Mouse (Mus musculus) intestine, postnatal 0 days (tissue): ENCODE measurements at regions not wholly inside any gene's neighbourhood (a gene's known extent, or its start where the extent isn't known, plus 50 kb on each side); places are given as distances from the start of the nearest gene placed in this dataset.

Source experiments
- ATAC-seq: fragments of 200-750 bp; cut with Nextera tagmentation; 2 replicates; pipeline ENCODE4 v1.8.0; 2017; ENCODE audit warnings: mild to moderate bottlenecking, moderate TSS enrichment, moderate library complexity
- H3K27ac ChIP-seq: fragments of 300-500 bp; sonication (generic); 2 replicates; pipeline ENCODE4 v1.5.1; 2014; ENCODE audit warnings: mild to moderate bottlenecking, low read depth, low read length, moderate library complexity
- H3K27me3 ChIP-seq: fragments of 300-500 bp; sonication (generic); replicated peaks from 2 replicates; pipeline ENCODE4 v1.6.1; 2014; ENCODE audit warnings: low read length, mixed read lengths; ENCODE audit not compliant: control insufficient read depth, insufficient read depth
- H3K36me3 ChIP-seq: fragments of 300-500 bp; sonication (generic); 2 replicates; pipeline ENCODE4 v1.6.1; 2014; ENCODE audit warnings: mild to moderate bottlenecking, moderate library complexity; ENCODE audit not compliant: control insufficient read depth, insufficient read depth
- H3K4me1 ChIP-seq: fragments of 300-500 bp; sonication (generic); replicated peaks from 2 replicates; pipeline ENCODE4 v1.6.1; 2014; ENCODE audit warnings: antibody characterized with exemption, low read length, mixed read lengths; ENCODE audit not compliant: control insufficient read depth, insufficient read depth
- H3K4me2 ChIP-seq: fragments of 300-500 bp; sonication (generic); replicated peaks from 2 replicates; pipeline ENCODE4 v1.6.1; 2014; ENCODE audit warnings: low read depth, mild to moderate bottlenecking, moderate library complexity
- H3K4me3 ChIP-seq: fragments of 300-500 bp; sonication (generic); 2 replicates; pipeline ENCODE4 v1.5.1; 2014; ENCODE audit warnings: low read depth, low read length
- H3K9ac ChIP-seq: fragments of 300-500 bp; sonication (generic); 2 replicates; pipeline ENCODE4 v1.6.1; 2014; ENCODE audit warnings: mild to moderate bottlenecking, low read depth, low read length
- H3K9me3 ChIP-seq: fragments of 300-500 bp; sonication (generic); 2 replicates; pipeline ENCODE4 v1.6.1; 2016; ENCODE audit warnings: mixed run types; ENCODE audit not compliant: control insufficient read depth
- CTCF ChIP-seq: sonication (generic); IDR thresholded peaks from 2 replicates; pipeline ENCODE4 v1.5.1; 2016; ENCODE audit warnings: low read depth, mild to moderate bottlenecking, control low read depth, antibody characterized with exemption, moderate library complexity
- WGBS: fragments of 180-500 bp; shearing (Covaris S2); extraction: QIAGEN DNeasy Blood & Tissue Kit; methylation state at CpG from one replicate; pipeline ENCODE4 v1.1.7; 2014; 5-methylcytosine and 5-hydroxymethylcytosine counted together

GRCm38 (mm10) chr11:52602061-52602561 lies 162.3 kb upstream of the Fstl4 start:
- TF ChIP-seq CTCF: no peak

GRCm38 (mm10) chr11:52602796-52603195 lies 161.6 kb upstream of the Fstl4 start:
- Histone ChIP-seq H3K4me3 (no peak overlapping the region), H3K36me3 (no peaks in the 10 kb centered on the region), H3K4me1 (no peaks in the 10 kb centered on the region), H3K9ac (no peak overlapping the region), H3K27me3 (no peaks in the 10 kb centered on the region), H3K4me2 (no peak overlapping the region), H3K27ac (no peak overlapping the region), H3K9me3 (no peaks in the 10 kb centered on the region)
- no peak for TF ChIP-seq CTCF
- 69% methylated on average over 5 of the region's 5 CpGs for WGBS
- ATAC-seq: no peak

More at GRCm38 (mm10) chr11:52602061-52602561, 162.3 kb upstream of the Fstl4 start:
- Histone ChIP-seq H3K4me2 (no peak overlapping the region), H3K36me3 (no peaks in the 10 kb centered on the region), H3K9me3 (no peaks in the 10 kb centered on the region), H3K4me1 (no peaks in the 10 kb centered on the region), H3K27ac (no peak overlapping the region), H3K9ac (no peak overlapping the region), H3K4me3 (no peak overlapping the region), H3K27me3 (no peaks in the 10 kb centered on the region)
- no peak for ATAC-seq
- 72% methylated on average over 15 of the region's 15 CpGs for WGBS

- Histone ChIP-seq H3K4me1 (no peaks in the 10 kb centered on the region), H3K9me3 (no peaks in the 10 kb centered on the region; the same call in 1 of the 2 replicates), H3K4me3 (no peak overlapping the region), H3K4me2 (no peak overlapping the region), H3K9ac (no peak overlapping the region), H3K36me3 (no peaks in the 10 kb centered on the region), H3K27me3 (no peaks in the 10 kb centered on the region), H3K27ac (no peak overlapping the region)
- TF ChIP-seq CTCF: no peak
- WGBS: 95% methylated on average over 1 of the region's 1 CpGs
- no peak for ATAC-seq
These were observed 153.7 kb upstream of the Fstl4 start for GRCm38 (mm10) chr11:52610681-52611165.

- H3K4me3 ChIP-seq: no peak overlapping the region
- H3K27ac ChIP-seq: no peak overlapping the region
- H3K9ac ChIP-seq: no peak overlapping the region
- ATAC-seq: no peak
- no peak overlapping the region for H3K4me2 ChIP-seq
- H3K9me3 ChIP-seq: no peaks in the 10 kb centered on the region
- H3K4me1 ChIP-seq: no peaks in the 10 kb centered on the region
- H3K27me3 ChIP-seq: no peaks in the 10 kb centered on the region
- TF ChIP-seq CTCF: no peak
- H3K36me3 ChIP-seq: no peaks in the 10 kb centered on the region
- 57% methylated on average over 4 of the region's 4 CpGs for WGBS
These were observed 148.8 kb upstream of the Fstl4 start for GRCm38 (mm10) chr11:52615622-52616021.

- H3K4me3 ChIP-seq: no peak overlapping the region
- no peak overlapping the region for H3K27ac ChIP-seq
- H3K36me3 ChIP-seq: no peaks in the 10 kb centered on the region
- no peaks in the 10 kb centered on the region for H3K9me3 ChIP-seq
- no peak for TF ChIP-seq CTCF
- ATAC-seq: no peak
- no peaks in the 10 kb centered on the region for H3K27me3 ChIP-seq
- no peaks in the 10 kb centered on the region for H3K4me1 ChIP-seq
- 68% methylated on average over 9 of the region's 9 CpGs for WGBS
- no peak overlapping the region for H3K4me2 ChIP-seq
- H3K9ac ChIP-seq: no peak overlapping the region
These were observed 145.8 kb upstream of the Fstl4 start for GRCm38 (mm10) chr11:52618646-52619045.

GRCm38 (mm10) chr11:52622861-52623260 lies 141.6 kb upstream of the Fstl4 start:
- ATAC-seq: no peak
- TF ChIP-seq CTCF: no peak
- no peaks in the 10 kb centered on the region for H3K36me3 ChIP-seq

GRCm38 (mm10) chr11:52628875-52629274 lies 135.6 kb upstream of the Fstl4 start:
- H3K4me2 ChIP-seq: no peak overlapping the region
- no peaks in the 10 kb centered on the region for H3K36me3 ChIP-seq
- no peaks in the 10 kb centered on the region for H3K4me1 ChIP-seq
- H3K27me3 ChIP-seq: no peaks in the 10 kb centered on the region
- ATAC-seq: no peak
- no peaks in the 10 kb centered on the region for H3K9me3 ChIP-seq
- no peak overlapping the region for H3K9ac ChIP-seq
- no peak overlapping the region for H3K4me3 ChIP-seq
- no peak for TF ChIP-seq CTCF
- 61% methylated on average over 2 of the region's 2 CpGs for WGBS
- H3K27ac ChIP-seq: no peak overlapping the region

More at GRCm38 (mm10) chr11:52622861-52623260, 141.6 kb upstream of the Fstl4 start:
- Histone ChIP-seq H3K4me1 (no peaks in the 10 kb centered on the region), H3K4me3 (no peak overlapping the region), H3K27me3 (no peaks in the 10 kb centered on the region), H3K27ac (no peak overlapping the region), H3K4me2 (no peak overlapping the region), H3K9me3 (no peaks in the 10 kb centered on the region), H3K9ac (no peak overlapping the region)
- WGBS: 58% methylated on average over 4 of the region's 4 CpGs
